Mouse (Mus musculus) forebrain, embryonic 13.5 days (tissue): Measurements from ENCODE around the gene Slc38a4. TPM values are rescaled to one million over a fixed set of nuclear protein-coding genes. Genes with fewer than 3 reads are reported as not detected.

ENCODE experiments used
- ATAC-seq: fragments of 200-750 bp; cut with Nextera tagmentation; 2 replicates; pipeline ENCODE4 v1.8.0; 2017
- H3K27ac ChIP-seq: fragments of 300-500 bp; sonication (generic); 2 replicates; pipeline ENCODE4 v1.5.1; 2015; ENCODE audit warnings: inconsistent platforms, mild to moderate bottlenecking, moderate library complexity
- H3K27me3 ChIP-seq: fragments of 300-500 bp; sonication (generic); 2 replicates; pipeline ENCODE4 v1.6.1; 2015; ENCODE audit warnings: mild to moderate bottlenecking, inconsistent platforms
- H3K36me3 ChIP-seq: fragments of 300-500 bp; sonication (generic); 2 replicates; pipeline ENCODE4 v1.6.1; 2015; ENCODE audit warnings: mild to moderate bottlenecking, inconsistent platforms; ENCODE audit not compliant: poor library complexity, severe bottlenecking
- H3K4me1 ChIP-seq: fragments of 300-500 bp; sonication (generic); 2 replicates; pipeline ENCODE4 v1.6.1; 2015; ENCODE audit warnings: inconsistent platforms
- H3K4me2 ChIP-seq: fragments of 300-500 bp; sonication (generic); 2 replicates; pipeline ENCODE4 v1.6.1; 2015; ENCODE audit warnings: inconsistent platforms, mild to moderate bottlenecking, moderate library complexity
- H3K4me3 ChIP-seq: fragments of 300-500 bp; sonication (generic); 2 replicates; pipeline ENCODE4 v1.5.1; 2015; ENCODE audit warnings: mild to moderate bottlenecking, inconsistent platforms
- H3K9ac ChIP-seq: fragments of 300-500 bp; sonication (generic); 2 replicates; pipeline ENCODE4 v1.6.1; 2015; ENCODE audit warnings: mild to moderate bottlenecking, inconsistent platforms
- H3K9me3 ChIP-seq: fragments of 300-500 bp; sonication (generic); replicated peaks from 2 replicates; pipeline ENCODE4 v1.6.1; 2016; ENCODE audit warnings: inconsistent platforms
- WGBS: fragments of 180-500 bp; shearing (Covaris S2); methylation state at CpG from one replicate; pipeline ENCODE4 v1.1.7; 2015; 5-methylcytosine and 5-hydroxymethylcytosine counted together
- polyA plus RNA-seq: library from polyadenylated mRNA; unstranded; fragments of >200 nt; fragmentation: Nextera tagmentation; extraction: Ambion mirVana; gene quantifications from 2 replicates; pipeline ENCODE4 v1.2.1, GENCODE M21; 2015

Gene Slc38a4
- polyA plus RNA-seq, 1 experiment from 2014 or later: 2.7 TPM

DNA sequence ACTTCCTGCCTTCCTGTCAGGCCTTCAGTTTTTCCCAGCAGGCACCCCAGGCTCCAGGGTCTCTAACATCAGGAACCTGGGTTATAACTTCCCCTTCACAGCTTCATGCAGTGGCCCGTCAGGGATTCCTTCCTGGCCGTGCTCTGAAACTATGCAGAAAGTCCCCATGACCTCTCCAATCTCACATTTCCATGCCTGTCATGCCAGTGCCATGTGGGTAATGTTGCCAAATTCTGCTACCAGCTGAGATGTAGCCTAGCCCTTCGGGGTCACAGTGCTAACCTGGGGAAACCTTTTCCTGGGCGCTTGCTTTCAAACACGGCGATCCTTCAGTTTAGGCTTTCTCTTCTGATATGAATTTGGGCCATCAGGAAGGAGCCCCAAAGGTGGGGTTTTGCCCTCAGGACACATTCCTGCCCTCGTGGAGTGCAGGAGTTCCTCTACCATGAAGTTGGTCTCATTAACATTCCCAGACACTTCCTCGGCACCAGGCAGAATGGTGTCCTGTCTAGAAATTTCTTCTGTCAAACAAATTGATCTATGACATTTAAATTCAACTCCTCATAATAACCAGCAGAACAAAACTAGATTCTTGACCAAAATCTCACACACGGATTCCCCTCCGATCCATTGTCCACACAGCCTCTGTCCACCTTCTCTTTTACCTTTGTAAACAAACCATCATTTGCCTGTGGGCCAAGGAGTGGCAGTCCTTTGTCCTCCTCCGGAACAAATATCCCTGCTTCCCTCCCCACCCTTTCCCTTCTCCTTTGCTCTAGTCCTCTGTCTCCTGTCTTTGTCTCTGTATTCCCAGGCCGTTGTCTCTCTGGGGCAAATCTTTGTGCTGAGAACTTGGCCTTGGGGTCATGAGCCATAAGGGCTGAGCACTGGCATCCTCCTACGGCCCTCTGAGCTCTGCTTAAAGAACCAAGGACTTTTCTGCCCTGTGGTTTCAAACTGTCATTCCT, 17.4 kb upstream of the Slc38a4 start:
- H3K4me2 ChIP-seq: no peak overlapping the region
- no peak overlapping the region for H3K27ac ChIP-seq
- H3K4me1 ChIP-seq: no peaks in the 10 kb centered on the region
- no peaks in the 10 kb centered on the region for H3K9me3 ChIP-seq
- no peak for ATAC-seq
- no peaks in the 10 kb centered on the region for H3K27me3 ChIP-seq
- 76% methylated on average over 13 of the region's 13 CpGs for WGBS
- no peak overlapping the region for H3K9ac ChIP-seq
- no peaks in the 10 kb centered on the region for H3K36me3 ChIP-seq
- H3K4me3 ChIP-seq: no peak overlapping the region

DNA sequence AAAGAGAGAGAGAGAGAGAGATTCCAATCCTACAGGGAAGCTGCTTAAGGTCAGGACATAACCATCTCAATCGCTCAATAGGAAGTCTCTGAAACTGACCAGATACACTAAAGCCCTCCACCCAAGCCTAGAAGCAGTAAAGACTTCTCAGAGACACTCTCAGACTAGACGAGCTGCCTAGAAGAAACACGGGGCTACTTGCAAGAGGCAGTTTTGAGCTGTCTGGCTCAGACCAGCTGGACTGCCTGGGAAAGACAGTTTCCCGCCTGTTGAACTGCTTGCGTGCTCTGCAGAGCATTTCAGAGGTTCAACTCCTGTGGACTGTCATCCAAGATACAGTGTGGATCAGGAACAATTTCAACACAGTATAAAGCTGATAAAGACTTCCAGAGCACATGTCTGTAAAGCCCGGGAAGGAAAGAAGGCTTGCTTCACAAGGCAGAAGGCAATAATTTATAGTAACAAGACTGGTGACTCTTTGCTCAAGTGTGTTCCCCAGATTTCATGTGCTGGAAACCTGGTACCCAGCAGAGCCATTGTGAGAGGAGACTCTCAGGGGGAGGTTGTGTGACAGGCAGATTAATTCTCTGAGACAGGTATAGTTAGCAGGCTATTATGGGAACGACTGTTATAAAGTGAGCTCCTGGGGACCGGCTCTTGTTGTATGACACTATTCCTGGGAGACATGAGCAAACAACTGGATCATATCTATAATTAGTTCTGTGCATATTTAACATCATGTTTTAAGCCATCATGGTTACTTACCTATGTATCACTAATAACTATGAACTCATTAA, 11.8 kb upstream of the Slc38a4 start:
- H3K4me2 ChIP-seq: no peak overlapping the region
- ATAC-seq: no peak
- 76% methylated on average over 8 of the region's 8 CpGs for WGBS
- no peaks in the 10 kb centered on the region for H3K27me3 ChIP-seq
- no peaks in the 10 kb centered on the region for H3K36me3 ChIP-seq
- no peak overlapping the region for H3K9ac ChIP-seq
- no peaks in the 10 kb centered on the region for H3K9me3 ChIP-seq
- H3K4me3 ChIP-seq: no peak overlapping the region
- H3K4me1 ChIP-seq: no peaks in the 10 kb centered on the region
- no peak overlapping the region for H3K27ac ChIP-seq

DNA sequence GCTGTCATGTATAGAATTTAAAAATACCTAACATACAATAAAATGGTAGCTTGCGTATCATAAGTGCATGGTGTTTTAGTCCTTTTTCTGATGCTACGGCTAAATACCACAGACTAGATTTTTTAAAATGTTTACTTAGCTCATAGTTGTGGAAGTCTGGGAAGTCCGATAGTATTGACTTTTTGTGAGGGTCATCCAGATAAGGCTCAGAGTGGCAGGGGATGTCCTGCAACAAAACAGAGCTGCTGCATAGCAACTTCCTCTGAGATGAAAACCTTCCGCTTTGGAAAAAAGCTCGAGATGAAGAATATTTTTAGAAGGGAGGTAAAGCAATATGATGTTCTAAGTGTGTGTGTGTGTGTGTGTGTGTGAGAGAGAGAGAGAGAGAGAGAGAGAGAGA, 11.2 kb upstream of the Slc38a4 start:
- Histone ChIP-seq H3K4me3 (no peak overlapping the region), H3K27me3 (no peaks in the 10 kb centered on the region), H3K9ac (no peak overlapping the region), H3K36me3 (no peaks in the 10 kb centered on the region), H3K27ac (no peak overlapping the region), H3K4me1 (no peaks in the 10 kb centered on the region), H3K4me2 (no peak overlapping the region), H3K9me3 (no peaks in the 10 kb centered on the region)
- 90% methylated on average over 5 of the region's 5 CpGs for WGBS
- no peak for ATAC-seq

DNA sequence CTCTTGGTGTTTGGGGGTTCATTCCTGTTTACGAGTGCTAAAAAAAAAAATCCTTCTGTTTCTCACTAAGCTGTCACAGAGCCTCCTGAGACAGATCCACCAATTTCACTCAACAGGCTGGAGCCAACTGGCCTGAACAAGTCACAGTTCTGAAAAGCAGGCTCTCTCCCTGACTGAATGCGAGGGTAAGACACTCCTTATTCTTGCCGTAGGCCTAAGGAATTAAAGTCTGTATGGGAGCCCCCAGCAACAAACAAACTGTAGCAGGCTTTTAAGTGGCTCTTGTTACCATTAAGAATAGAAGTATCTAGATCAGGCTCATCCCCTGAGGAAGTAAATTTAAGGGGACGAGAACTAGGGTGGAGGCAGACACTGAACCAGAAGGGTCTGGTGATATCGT, 7.5 kb upstream of the Slc38a4 start:
- 90% methylated on average over 5 of the region's 5 CpGs for WGBS
- ATAC-seq: no peak
- Histone ChIP-seq H3K4me1 (no peaks in the 10 kb centered on the region), H3K9ac (no peak overlapping the region), H3K27me3 (no peaks in the 10 kb centered on the region), H3K4me2 (no peak overlapping the region), H3K4me3 (no peak overlapping the region), H3K36me3 (no peaks in the 10 kb centered on the region), H3K9me3 (no peaks in the 10 kb centered on the region), H3K27ac (no peak overlapping the region)

DNA sequence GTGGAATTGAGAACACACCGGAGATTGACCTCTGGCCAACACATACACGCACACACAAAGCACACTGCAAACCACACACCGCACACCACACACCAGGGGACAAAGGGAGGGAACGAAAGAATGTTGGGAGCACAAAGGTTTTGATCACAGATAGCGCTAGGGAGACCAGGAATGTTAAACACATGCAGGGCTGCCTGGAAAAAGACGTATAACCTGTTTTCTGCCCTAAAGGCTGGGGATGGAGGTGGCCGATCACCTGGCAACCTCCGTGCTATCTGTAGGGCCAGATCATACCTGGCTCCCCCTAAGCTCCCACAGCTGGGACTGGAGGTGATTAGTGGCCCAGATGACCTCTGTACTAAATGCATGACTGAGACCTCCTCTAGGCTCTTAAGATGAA, 5.2 kb upstream of the Slc38a4 start:
- no peak for ATAC-seq
- H3K9me3 ChIP-seq: no peaks in the 10 kb centered on the region
- H3K4me1 ChIP-seq: no peaks in the 10 kb centered on the region
- H3K9ac ChIP-seq: no peak overlapping the region
- no peak overlapping the region for H3K4me3 ChIP-seq
- H3K4me2 ChIP-seq: no peak overlapping the region
- WGBS: 95% methylated on average over 8 of the region's 8 CpGs
- H3K27ac ChIP-seq: no peak overlapping the region
- no peaks in the 10 kb centered on the region for H3K36me3 ChIP-seq
- 0 out of 2 replicates have a peak, but pooled peaks cover 2% of the 10 kb centered on the region for H3K27me3 ChIP-seq

DNA sequence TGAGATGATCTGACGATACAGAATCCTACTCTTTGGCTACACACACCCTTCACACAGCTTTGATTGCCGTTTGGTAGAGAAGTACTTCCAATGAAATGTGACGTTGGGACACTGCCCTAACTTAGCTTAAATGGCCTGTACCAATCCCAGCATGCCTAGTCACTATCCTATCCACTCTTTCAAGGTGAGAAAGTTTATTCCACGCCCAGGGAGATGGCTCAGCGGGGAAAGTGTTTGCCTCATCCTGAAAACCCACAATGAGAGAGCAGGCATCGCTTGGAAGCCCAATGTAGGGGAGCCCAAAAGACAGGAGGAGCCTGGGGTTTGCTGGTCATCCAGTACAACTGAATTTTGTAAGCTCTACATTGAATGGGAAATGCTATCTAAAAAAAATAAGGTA, 4.8 kb upstream of the Slc38a4 start:
- Histone ChIP-seq H3K4me2 (no peak overlapping the region), H3K4me3 (no peak overlapping the region), H3K9ac (no peak overlapping the region), H3K27me3 (0 out of 2 replicates have a peak, but pooled peaks cover 6% of the 10 kb centered on the region), H3K9me3 (peaks cover 4% of the 10 kb centered on the region; the same call in 1 of the 2 replicates), H3K27ac (no peak overlapping the region), H3K36me3 (no peaks in the 10 kb centered on the region), H3K4me1 (0 out of 2 replicates have a peak, but pooled peaks cover 2% of the 10 kb centered on the region)
- no peak for ATAC-seq
- WGBS: 88% methylated on average over 6 of the region's 6 CpGs

DNA sequence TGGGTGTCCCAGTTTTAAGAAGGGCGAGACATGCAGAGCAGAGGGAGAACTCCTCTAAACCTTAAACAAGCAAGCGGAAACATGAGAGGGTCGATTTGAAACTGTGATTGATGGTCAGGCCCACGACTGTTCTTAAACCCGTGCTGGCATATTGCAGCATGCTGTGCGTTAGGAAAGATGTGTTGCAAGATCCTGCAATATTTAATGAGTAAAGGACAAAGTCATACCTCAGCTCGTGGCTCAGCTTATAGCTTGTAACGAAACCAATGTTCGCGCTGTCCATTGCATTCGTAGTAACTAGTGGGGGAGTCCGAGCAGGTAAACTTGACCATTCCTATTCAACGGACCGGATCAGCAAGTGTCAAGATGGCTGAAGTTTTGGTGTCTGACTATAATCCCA, 4.3 kb upstream of the Slc38a4 start:
- H3K36me3 ChIP-seq: no peaks in the 10 kb centered on the region
- H3K4me1 ChIP-seq: 0 out of 2 replicates have a peak, but pooled peaks cover 6% of the 10 kb centered on the region
- peaks cover 8% of the 10 kb centered on the region; the same call in 1 of the 2 replicates for H3K9me3 ChIP-seq
- ATAC-seq: no peak
- no peak overlapping the region for H3K27ac ChIP-seq
- H3K4me2 ChIP-seq: no peak overlapping the region
- H3K27me3 ChIP-seq: 0 out of 2 replicates have a peak, but pooled peaks cover 9% of the 10 kb centered on the region
- no peak overlapping the region for H3K4me3 ChIP-seq
- H3K9ac ChIP-seq: no peak overlapping the region
- WGBS: 94% methylated on average over 14 of the region's 14 CpGs

DNA sequence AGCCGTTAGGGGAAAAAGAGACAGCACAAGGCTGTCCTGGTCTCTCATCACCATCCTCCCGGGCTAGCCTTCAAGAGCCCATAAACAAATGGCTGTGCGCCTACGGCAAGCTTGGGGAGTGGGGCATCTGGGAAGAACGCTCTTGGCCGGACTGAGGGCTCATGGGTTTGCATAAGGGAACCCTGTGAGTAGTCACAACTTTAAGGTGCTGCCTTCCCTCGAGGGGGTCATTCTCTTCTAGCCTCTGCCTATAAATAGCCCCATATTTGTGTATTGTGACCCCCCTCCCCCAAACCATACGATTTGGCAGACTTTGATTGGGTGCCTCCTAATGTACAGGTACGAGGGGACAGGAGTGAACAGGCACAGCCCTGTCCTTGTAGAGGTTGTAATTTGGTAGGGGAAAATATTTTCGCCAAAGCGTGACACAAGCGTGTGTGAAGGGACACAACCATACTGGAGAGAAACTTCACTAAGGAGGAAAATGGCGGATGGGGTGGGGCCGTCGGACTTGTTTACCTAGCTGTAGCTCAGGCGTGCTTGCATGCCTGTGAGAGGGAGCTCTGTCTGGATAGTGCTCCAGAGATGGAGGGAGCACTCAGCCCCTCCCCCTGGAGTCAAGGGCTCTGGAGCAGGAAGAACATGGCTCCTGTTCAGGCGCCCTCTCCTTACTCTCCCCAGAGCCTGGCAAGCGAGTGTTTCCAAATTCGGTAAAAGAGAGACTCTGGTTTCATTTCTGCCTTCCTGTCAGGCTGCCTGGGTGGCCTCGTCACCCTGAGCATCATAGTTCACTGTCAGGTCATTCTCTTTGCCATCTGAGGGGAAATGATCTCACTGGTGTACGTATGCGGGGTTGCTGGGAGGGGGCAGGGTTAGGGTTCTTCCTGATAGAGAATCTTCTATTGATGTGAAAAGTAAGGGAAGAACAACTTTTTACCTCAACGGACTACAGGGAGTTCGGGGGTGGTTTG, 3.6 kb upstream of the Slc38a4 start:
- Histone ChIP-seq H3K27ac (no peak overlapping the region), H3K9me3 (peaks cover 16% of the 10 kb centered on the region; the same call in 1 of the 2 replicates), H3K27me3 (0 out of 2 replicates have a peak, but pooled peaks cover 9% of the 10 kb centered on the region), H3K9ac (no peak overlapping the region), H3K36me3 (no peaks in the 10 kb centered on the region), H3K4me2 (no peak overlapping the region), H3K4me1 (0 out of 2 replicates have a peak, but pooled peaks cover 12% of the 10 kb centered on the region), H3K4me3 (no peak overlapping the region)
- no peak for ATAC-seq
- WGBS: 93% methylated on average over 24 of the region's 24 CpGs

DNA sequence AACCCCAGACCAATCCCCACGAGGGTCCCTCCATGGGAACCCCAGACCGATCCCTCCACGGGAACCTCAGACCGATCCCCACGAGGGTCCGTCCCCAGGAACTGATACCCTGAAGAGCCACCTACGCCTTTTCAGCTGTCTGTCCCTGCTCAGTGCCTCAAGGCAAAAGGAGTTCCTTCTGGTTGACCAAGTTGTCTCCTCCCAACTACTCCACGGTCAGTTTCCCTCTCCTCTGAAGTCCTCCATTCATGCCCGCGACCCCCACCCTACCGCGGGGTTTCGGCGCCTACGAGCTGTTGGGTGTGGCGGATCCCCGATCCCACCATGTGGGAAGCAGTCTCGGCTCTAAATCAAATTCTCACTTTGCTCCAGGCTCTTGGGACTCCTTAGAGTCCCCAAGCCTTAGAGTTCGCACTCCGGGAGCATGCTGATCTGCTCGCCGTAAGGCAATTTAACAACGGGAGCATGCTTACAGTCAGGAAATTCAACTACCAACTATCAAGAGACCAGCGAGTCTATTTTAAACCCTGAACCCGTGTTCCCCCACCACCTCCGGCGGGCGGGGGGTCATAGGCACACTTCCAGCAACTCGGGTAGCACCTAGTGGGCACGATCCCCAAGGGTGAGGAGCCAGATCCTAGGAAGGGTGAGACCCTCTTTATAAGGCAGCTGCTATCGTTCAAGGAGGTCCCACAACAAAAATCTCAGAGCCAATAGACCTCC, 828 bp downstream of the Slc38a4 start:
- Histone ChIP-seq H3K4me3 (peak overlapping the region; percentile 28), H3K9ac (no peak overlapping the region; the same call in 1 of the 2 replicates), H3K9me3 (peaks cover 24% of the 10 kb centered on the region; the same call in 1 of the 2 replicates), H3K36me3 (no peaks in the 10 kb centered on the region), H3K4me1 (0 out of 2 replicates have a peak, but pooled peaks cover 16% of the 10 kb centered on the region), H3K27me3 (peaks cover 16% of the 10 kb centered on the region; the same call in 1 of the 2 replicates), H3K4me2 (peak overlapping the region; percentile 56), H3K27ac (no peak overlapping the region)
- 42% methylated on average over 31 of the region's 31 CpGs for WGBS
- no peak for ATAC-seq

DNA sequence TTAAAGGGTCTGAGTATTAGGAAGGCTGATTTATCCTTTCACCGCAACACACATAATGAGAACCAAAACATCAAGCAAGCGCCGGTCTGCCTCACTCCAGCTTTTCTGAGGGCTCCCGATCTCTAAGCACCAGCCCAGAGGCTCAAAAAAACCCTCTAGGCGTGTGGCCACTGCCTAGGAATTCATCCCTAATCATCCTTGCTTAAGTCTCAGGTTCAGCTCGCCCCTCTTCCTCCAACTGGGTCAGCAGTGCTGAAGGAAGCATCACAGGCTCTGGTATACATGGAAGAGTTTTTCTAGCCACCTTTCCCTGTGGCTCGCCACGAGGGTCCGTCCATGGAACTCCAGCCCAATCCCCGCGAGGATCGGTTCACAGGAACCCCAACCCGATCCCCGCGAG, 1.6 kb downstream of the Slc38a4 start:
- H3K9me3 ChIP-seq: peaks cover 24% of the 10 kb centered on the region; the same call in 1 of the 2 replicates
- no peak for ATAC-seq
- peak overlapping the region; percentile 56 for H3K4me2 ChIP-seq
- 0 out of 2 replicates have a peak, but pooled peaks cover 16% of the 10 kb centered on the region for H3K4me1 ChIP-seq
- WGBS: 65% methylated on average over 15 of the region's 15 CpGs
- H3K9ac ChIP-seq: no peak overlapping the region
- H3K36me3 ChIP-seq: no peaks in the 10 kb centered on the region
- H3K27ac ChIP-seq: no peak overlapping the region
- H3K4me3 ChIP-seq: peak overlapping the region; percentile 28
- peaks cover 16% of the 10 kb centered on the region; the same call in 1 of the 2 replicates for H3K27me3 ChIP-seq
